Mouse (Mus musculus) MEL (cell line): ENCODE measurements around the gene Slc22a15. TPM values are rescaled to one million over a fixed set of nuclear protein-coding genes. Genes with fewer than 3 reads are reported as not detected.

Experiments used
- DNase-seq: peaks from one replicate; pipeline ENCODE4 v3.0.0; 2011; ENCODE audit warnings: low read depth, low spot score
- H3K27ac ChIP-seq: 2 replicates; pipeline ENCODE4 v1.5.1; 2012; ENCODE audit warnings: low read depth, mild to moderate bottlenecking, control low read depth, low read length, moderate library complexity; ENCODE audit not compliant: control insufficient read depth
- H3K27me3 ChIP-seq, 2 experiments: fragments of 150-350 bp in 1 of 2; sonication (generic) in 1 of 2; 2 replicates each; pipeline ENCODE4 v1.6.1; 2012; ENCODE audit warnings: low read length in 2 of 2, mild to moderate bottlenecking in 2 of 2, improper control_type of control experiment in 1 of 2, moderate library complexity in 1 of 2; ENCODE audit not compliant: insufficient read depth in 2 of 2, control insufficient read depth in 1 of 2
- H3K36me3 ChIP-seq, 2 experiments: 2 replicates each; pipeline ENCODE4 v1.6.1; 2012 to 2014; ENCODE audit warnings: low read length in 2 of 2, improper control_type of control experiment in 1 of 2, inconsistent platforms in 1 of 2, mild to moderate bottlenecking in 1 of 2; ENCODE audit not compliant: insufficient read depth in 2 of 2, control insufficient read depth in 1 of 2
- H3K4me1 ChIP-seq, 2 experiments: fragments of 150-350 bp in 1 of 2; sonication (generic) in 1 of 2; 2 replicates each; pipeline ENCODE4 v1.6.1; 2012; ENCODE audit warnings: low read length in 2 of 2, improper control_type of control experiment in 1 of 2, mild to moderate bottlenecking in 1 of 2; ENCODE audit not compliant: insufficient read depth in 2 of 2, control insufficient read depth in 1 of 2
- H3K4me3 ChIP-seq, 2 experiments: fragments of 150-350 bp in 1 of 2; sonication (generic) in 1 of 2; 2 replicates each; pipeline ENCODE4 v1.5.1; 2012; ENCODE audit warnings: low read depth in 2 of 2, low read length in 2 of 2, mild to moderate bottlenecking in 2 of 2, moderate library complexity in 2 of 2, control low read depth in 1 of 2, improper control_type of control experiment in 1 of 2; ENCODE audit not compliant: control insufficient read depth in 1 of 2, insufficient read depth in 1 of 2
- H3K79me2 ChIP-seq: 2 replicates; pipeline ENCODE4 v1.6.1; 2012; ENCODE audit warnings: mild to moderate bottlenecking, low read length, moderate library complexity; ENCODE audit not compliant: control insufficient read depth, poor library complexity, insufficient read depth
- H3K9ac ChIP-seq: 2 replicates; pipeline ENCODE4 v1.6.1; 2012; ENCODE audit warnings: low read depth, mild to moderate bottlenecking, control low read depth, low read length, moderate library complexity; ENCODE audit not compliant: control insufficient read depth, poor library complexity, severe bottlenecking
- H3K9me3 ChIP-seq: fragments of 150-350 bp; sonication (generic); replicated peaks from 2 replicates; pipeline ENCODE4 v1.6.1; 2012; ENCODE audit warnings: mild to moderate bottlenecking, low read length, improper control_type of control experiment, moderate library complexity; ENCODE audit not compliant: insufficient read depth
- CTCF ChIP-seq, 3 experiments: IDR thresholded peaks in 2 of 3; conservative IDR thresholded peaks in 1 of 3; 2 replicates each; pipeline ENCODE4 v1.5.1; 2011 to 2012; ENCODE audit warnings: low read length in 3 of 3, low read depth in 2 of 3, mild to moderate bottlenecking in 2 of 3, improper control_type of control experiment in 1 of 3, inconsistent platforms in 1 of 3, mixed read lengths in 1 of 3, moderate library complexity in 1 of 3; ENCODE audit not compliant: control insufficient read depth in 1 of 3, insufficient read depth in 1 of 3, poor library complexity in 1 of 3, severe bottlenecking in 1 of 3
- E2F4 ChIP-seq: IDR thresholded peaks from 2 replicates; pipeline ENCODE4 v1.6.1; 2011; ENCODE audit warnings: low read depth, low read length, improper control_type of control experiment, borderline replicate concordance
- ELF1 ChIP-seq: IDR thresholded peaks from 2 replicates; pipeline ENCODE4 v1.6.1; 2014; ENCODE audit warnings: low read depth, mild to moderate bottlenecking, inconsistent platforms, low read length, improper control_type of control experiment, moderate library complexity
- EP300 ChIP-seq, 2 experiments: IDR thresholded peaks; 2 replicates each; pipeline ENCODE4 v1.6.1; 2011; ENCODE audit warnings: improper control_type of control experiment in 2 of 2, low read length in 2 of 2, low read depth in 1 of 2, mild to moderate bottlenecking in 1 of 2
- JUND ChIP-seq: IDR thresholded peaks from 2 replicates; pipeline ENCODE4 v1.6.1; 2011; ENCODE audit warnings: low read depth, mild to moderate bottlenecking, improper control_type of control experiment, low read length
- KAT2A ChIP-seq: conservative IDR thresholded peaks from 2 replicates; pipeline ENCODE4 v1.6.1; 2012; ENCODE audit warnings: low read depth, low read length, improper control_type of control experiment, inconsistent platforms
- MAFK ChIP-seq: IDR thresholded peaks from 2 replicates; pipeline ENCODE4 v1.6.1; 2011; ENCODE audit warnings: low read depth, mild to moderate bottlenecking, low read length, improper control_type of control experiment, borderline replicate concordance
- MXI1 ChIP-seq: IDR thresholded peaks from 2 replicates; pipeline ENCODE4 v1.6.1; 2011; ENCODE audit warnings: mild to moderate bottlenecking, low read depth, low read length, improper control_type of control experiment
- NRF1 ChIP-seq: IDR thresholded peaks from 2 replicates; pipeline ENCODE4 v1.6.1; 2014; ENCODE audit warnings: low read depth, mild to moderate bottlenecking, inconsistent platforms, low read length, improper control_type of control experiment, moderate library complexity; ENCODE audit not compliant: poor library complexity, insufficient read depth, severe bottlenecking
- POLR2A ChIP-seq, 2 experiments: IDR thresholded peaks; 2 replicates each; pipeline ENCODE4 v1.6.1; 2011 to 2012; ENCODE audit warnings: low read length in 2 of 2, mild to moderate bottlenecking in 2 of 2, control low read depth in 1 of 2, improper control_type of control experiment in 1 of 2, low read depth in 1 of 2, moderate library complexity in 1 of 2; ENCODE audit not compliant: control insufficient read depth in 1 of 2, insufficient read depth in 1 of 2, poor library complexity in 1 of 2
- POLR2AphosphoS2 ChIP-seq: IDR thresholded peaks from 2 replicates; pipeline ENCODE4 v1.6.1; 2011; ENCODE audit warnings: low read length, improper control_type of control experiment
- SIN3A ChIP-seq: IDR thresholded peaks from 2 replicates; pipeline ENCODE4 v1.6.1; 2012; ENCODE audit warnings: low read length, improper control_type of control experiment, inconsistent platforms
- SMC3 ChIP-seq: IDR thresholded peaks from 2 replicates; pipeline ENCODE4 v1.6.1; 2011; ENCODE audit warnings: low read depth, low read length, improper control_type of control experiment
- TAL1 ChIP-seq: IDR thresholded peaks from 2 replicates; pipeline ENCODE4 v1.6.1; 2012; ENCODE audit warnings: mild to moderate bottlenecking, inconsistent platforms, low read length, moderate library complexity, mixed read lengths
- TBP ChIP-seq: IDR thresholded peaks from 2 replicates; pipeline ENCODE4 v1.8.0; 2011; ENCODE audit warnings: low read depth, low read length, improper control_type of control experiment
- UBTF ChIP-seq: IDR thresholded peaks from 2 replicates; pipeline ENCODE4 v1.6.1; 2012; ENCODE audit warnings: low read depth, mild to moderate bottlenecking, inconsistent platforms, low read length, improper control_type of control experiment, moderate library complexity, borderline replicate concordance; ENCODE audit not compliant: insufficient read depth
- USF2 ChIP-seq, 2 experiments: IDR thresholded peaks; 2 replicates each; pipeline ENCODE4 v1.6.1; 2011 to 2012; ENCODE audit warnings: improper control_type of control experiment in 2 of 2, low read length in 2 of 2, borderline replicate concordance in 1 of 2, inconsistent platforms in 1 of 2, low read depth in 1 of 2, mild to moderate bottlenecking in 1 of 2; ENCODE audit not compliant: insufficient read depth in 1 of 2
- ZKSCAN1 ChIP-seq: IDR thresholded peaks from 2 replicates; pipeline ENCODE4 v1.6.1; 2012; ENCODE audit warnings: low read depth, mild to moderate bottlenecking, inconsistent platforms, low read length, improper control_type of control experiment, moderate library complexity
- polyA plus RNA-seq, 2 experiments: library from polyadenylated mRNA; stranded (reverse) in 1 of 2; unstranded in 1 of 2; fragments of >175 nt in 1 of 2; fragments of >200 nt in 1 of 2; gene quantifications; 2 replicates each; pipeline versions ENCODE4 v1.2.1 to v1.2.4; 2012; ENCODE audit warnings: low replicate concordance in 2 of 2, low read depth in 1 of 2; ENCODE audit not compliant: insufficient read length in 2 of 2, insufficient read depth in 1 of 2, missing spikeins in 1 of 2
- total RNA-seq: library from RNA; depleted of rRNA; stranded (reverse); fragments of 300-350 nt; gene quantifications from 2 replicates; pipeline ENCODE4 v1.2.3, GENCODE M21; 2012

Gene Slc22a15
- total and polyA plus RNA-seq, 3 experiments = 2.2 to 7.9 TPM; not detected in 1

DNA sequence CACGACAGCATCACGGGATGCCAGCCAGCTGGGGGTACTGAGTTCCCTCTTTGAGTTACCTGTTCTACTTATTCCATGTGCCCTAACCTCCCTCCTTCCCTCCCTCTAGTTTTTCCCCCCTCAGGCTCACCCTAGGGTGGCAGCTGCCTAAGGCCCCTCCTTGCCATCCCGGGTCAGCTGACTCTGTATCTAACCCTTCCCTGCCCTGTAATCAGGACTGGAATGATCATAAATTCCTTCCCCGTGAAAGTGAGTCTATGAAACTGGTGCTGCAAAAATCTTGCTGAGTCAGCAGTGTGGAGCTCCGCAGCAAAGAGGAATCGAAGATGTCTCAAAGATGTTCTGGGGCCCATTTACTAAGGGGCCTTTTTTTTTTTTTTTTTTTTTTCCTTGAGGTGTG lies 72.9 kb downstream of the Slc22a15 start:
- no peaks in the 10 kb centered on the region for H3K79me2 ChIP-seq
- H3K9ac ChIP-seq = no peak overlapping the region
- H3K27ac ChIP-seq = no peak overlapping the region
- peak; percentile 81 for TF ChIP-seq MAFK
- no peak for TF ChIP-seq CTCF (IDR thresholded peaks at IDR 0.05 in 2 of 3, conservative IDR thresholded peaks at IDR 0.05 in 1 of 3; ENCODE audit: control insufficient read depth in 1 of 3, insufficient read depth in 1 of 3, low read depth in 2 of 3, low read length in 3 of 3, poor library complexity in 1 of 3, severe bottlenecking in 1 of 3)
- H3K4me1 ChIP-seq = no peaks in the 10 kb centered on the region
- DNase-seq = no peak
- no peaks in the 10 kb centered on the region for H3K27me3 ChIP-seq
- H3K9me3 ChIP-seq = no peaks in the 10 kb centered on the region
- H3K36me3 ChIP-seq = no peaks in the 10 kb centered on the region
- H3K4me3 ChIP-seq = no peak overlapping the region

- H3K4me3 ChIP-seq = no peak within 1 kb of the TSS
- H3K27me3 ChIP-seq = no peaks in the 10 kb centered on the region
- H3K4me1 ChIP-seq = no peaks in the 10 kb centered on the region
- H3K79me2 ChIP-seq = no peaks in the 10 kb centered on the region
- no peaks in the 10 kb centered on the region for H3K36me3 ChIP-seq
- H3K9ac ChIP-seq = no peak within 1 kb of the TSS
- H3K27ac ChIP-seq = no peak within 1 kb of the TSS
- DNase-seq = no peak
- TF ChIP-seq ELF1 = no peak
- no peak for TF ChIP-seq MXI1
- TF ChIP-seq USF2 (IDR thresholded peaks at IDR 0.05; ENCODE audit: borderline replicate concordance in 1 of 2, insufficient read depth in 1 of 2, low read depth in 1 of 2, low read length in 2 of 2) = no peak
- TF ChIP-seq E2F4 = no peak
- TF ChIP-seq ZKSCAN1 = no peak
- no peak for TF ChIP-seq TAL1
- TF ChIP-seq SMC3 = no peak
- TF ChIP-seq EP300 (IDR thresholded peaks at IDR 0.05; ENCODE audit: low read depth in 1 of 2, low read length in 2 of 2) = no peak
- TF ChIP-seq UBTF = no peak
- TF ChIP-seq POLR2A (IDR thresholded peaks at IDR 0.05; ENCODE audit: control insufficient read depth in 1 of 2, insufficient read depth in 1 of 2, low read depth in 1 of 2, low read length in 2 of 2, poor library complexity in 1 of 2) = no peak
- TF ChIP-seq, all 39 proteins: peak for 0
- no peaks in the 10 kb centered on the region for H3K9me3 ChIP-seq
Observed at GRCm38 (mm10) chr3:101848816-101849215, 75.4 kb downstream of the Slc22a15 start, which contains the start of gene Mab21l3. Gene Mab21l3, minus strand, starts transcription at chr3:101848959.

DNA sequence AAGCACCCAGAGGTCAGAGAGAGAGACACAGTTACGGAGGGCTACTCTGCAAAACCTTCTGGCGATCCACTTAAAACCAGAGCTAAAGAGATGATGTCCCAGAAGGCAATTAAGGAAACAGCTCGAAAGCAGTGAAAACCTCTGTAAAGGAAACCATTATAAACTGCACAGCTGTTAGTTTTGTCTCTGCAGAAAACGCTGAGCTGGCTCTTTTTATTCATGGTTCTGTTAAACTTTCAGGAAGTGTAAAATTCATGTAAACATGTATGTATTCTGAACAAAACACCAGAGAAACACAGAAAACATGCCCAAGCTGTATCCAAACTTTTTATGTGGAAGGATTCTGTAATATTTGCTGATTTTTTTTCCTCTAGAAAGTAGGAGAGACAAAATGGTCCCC lies 78.2 kb downstream of the Slc22a15 start:
- H3K9ac ChIP-seq = no peak overlapping the region
- no peak for DNase-seq
- no peak overlapping the region for H3K27ac ChIP-seq
- no peaks in the 10 kb centered on the region for H3K9me3 ChIP-seq
- no peaks in the 10 kb centered on the region for H3K79me2 ChIP-seq
- H3K27me3 ChIP-seq = no peaks in the 10 kb centered on the region
- no peak overlapping the region for H3K4me3 ChIP-seq
- H3K36me3 ChIP-seq = no peaks in the 10 kb centered on the region
- H3K4me1 ChIP-seq = no peaks in the 10 kb centered on the region
- no peak for TF ChIP-seq UBTF
- TF ChIP-seq POLR2AphosphoS2 = no peak
- TF ChIP-seq NRF1 = no peak
- no peak for TF ChIP-seq TBP
- TF ChIP-seq JUND = no peak
- no peak for TF ChIP-seq SIN3A
- TF ChIP-seq MAFK = no peak
- TF ChIP-seq CTCF (IDR thresholded peaks at IDR 0.05 in 2 of 3, conservative IDR thresholded peaks at IDR 0.05 in 1 of 3; ENCODE audit: control insufficient read depth in 1 of 3, insufficient read depth in 1 of 3, low read depth in 2 of 3, low read length in 3 of 3, poor library complexity in 1 of 3, severe bottlenecking in 1 of 3) = no peak
- no peak for TF ChIP-seq KAT2A
